Mouse (Mus musculus) hindbrain, postnatal 0 days (tissue): ENCODE data around the gene Rhbdd2. TPM values are rescaled to one million over a fixed set of nuclear protein-coding genes. Genes with fewer than 3 reads are reported as not detected.

Source experiments
- ATAC-seq: fragments of 200-750 bp; cut with Nextera tagmentation; 2 replicates; pipeline ENCODE4 v1.8.0; 2017; ENCODE audit warnings: mild to moderate bottlenecking, moderate TSS enrichment, moderate library complexity
- DNase-seq: peaks from one replicate; pipeline ENCODE4 v3.0.0-alpha.2; 2015; ENCODE audit warnings: low spot score
- H3K27ac ChIP-seq: fragments of 300-500 bp; sonication (generic); 2 replicates; pipeline ENCODE4 v1.5.1; 2014; ENCODE audit warnings: mild to moderate bottlenecking
- H3K27me3 ChIP-seq: fragments of 300-500 bp; sonication (generic); 2 replicates; pipeline ENCODE4 v1.6.1; 2014; ENCODE audit warnings: low read length, mixed read lengths; ENCODE audit not compliant: insufficient read depth
- H3K36me3 ChIP-seq: fragments of 300-500 bp; sonication (generic); 2 replicates; pipeline ENCODE4 v1.6.1; 2014; ENCODE audit warnings: low read length, mixed read lengths; ENCODE audit not compliant: insufficient read depth
- H3K4me1 ChIP-seq: fragments of 300-500 bp; sonication (generic); 2 replicates; pipeline ENCODE4 v1.6.1; 2014; ENCODE audit warnings: antibody characterized with exemption, low read length, mixed read lengths; ENCODE audit not compliant: insufficient read depth
- H3K4me2 ChIP-seq: fragments of 300-500 bp; sonication (generic); 2 replicates; pipeline ENCODE4 v1.6.1; 2014; ENCODE audit warnings: low read depth, mild to moderate bottlenecking, low read length, moderate library complexity, mixed read lengths
- H3K4me3 ChIP-seq: fragments of 300-500 bp; sonication (generic); 2 replicates; pipeline ENCODE4 v1.5.1; 2014; ENCODE audit warnings: low read length
- H3K9ac ChIP-seq: fragments of 300-500 bp; sonication (generic); replicated peaks from 2 replicates; pipeline ENCODE4 v1.6.1; 2014; ENCODE audit warnings: mild to moderate bottlenecking, low read length, moderate library complexity, mixed read lengths
- H3K9me3 ChIP-seq: fragments of 300-500 bp; sonication (generic); 2 replicates; pipeline ENCODE4 v1.6.1; 2016; ENCODE audit warnings: low read length, mixed read lengths
- CTCF ChIP-seq: IDR thresholded peaks from 2 replicates; pipeline ENCODE4 v1.5.1; 2016; ENCODE audit warnings: antibody characterized with exemption, control low read depth, low read depth
- WGBS: fragments of 180-500 bp; shearing (Covaris S2); extraction: QIAGEN DNeasy Blood & Tissue Kit; methylation state at CpG from one replicate; pipeline ENCODE4 v1.1.7; 2014; 5-methylcytosine and 5-hydroxymethylcytosine counted together
- polyA plus RNA-seq: library from polyadenylated mRNA; unstranded; fragments of >200 nt; fragmentation: Nextera tagmentation; extraction: Ambion mirVana; gene quantifications from 2 replicates; pipeline ENCODE4 v1.2.1, GENCODE M21; 2015
- total RNA-seq: library from RNA; depleted of rRNA; stranded (reverse); fragments of >200 nt; gene quantifications from 2 replicates; pipeline ENCODE4 v1.2.3, GENCODE M21; 2014

Gene Rhbdd2
- total and polyA plus RNA-seq, 2 experiments from 2014 or later: 34.2 to 130 TPM

DNA sequence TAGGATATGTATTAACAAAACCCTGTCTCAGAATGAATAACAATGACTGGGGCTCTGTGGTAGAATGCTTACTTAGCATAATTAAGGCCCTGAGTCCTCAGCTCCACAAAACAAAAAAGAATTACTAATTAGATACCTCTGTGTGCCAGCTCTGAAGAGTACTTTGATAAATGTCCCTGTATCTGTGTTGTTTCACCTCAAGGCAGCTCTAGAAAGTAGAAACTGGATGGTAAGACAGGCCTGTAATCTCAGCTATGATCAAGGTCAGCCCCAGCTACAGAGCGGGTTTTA lies 11.1 kb downstream of the Rhbdd2 start:
- Histone ChIP-seq H3K4me1 (no peaks in the 10 kb centered on the region), H3K27me3 (no peaks in the 10 kb centered on the region), H3K27ac (no peak overlapping the region), H3K9ac (no peak overlapping the region), H3K4me2 (no peak overlapping the region), H3K9me3 (no peaks in the 10 kb centered on the region), H3K4me3 (no peak overlapping the region), H3K36me3 (peaks cover 10% of the 10 kb centered on the region)
- DNase-seq (no peak), ATAC-seq (no peak)
- TF ChIP-seq CTCF: no peak
- 97% methylated on average over 1 of the region's 1 CpGs for WGBS

DNA sequence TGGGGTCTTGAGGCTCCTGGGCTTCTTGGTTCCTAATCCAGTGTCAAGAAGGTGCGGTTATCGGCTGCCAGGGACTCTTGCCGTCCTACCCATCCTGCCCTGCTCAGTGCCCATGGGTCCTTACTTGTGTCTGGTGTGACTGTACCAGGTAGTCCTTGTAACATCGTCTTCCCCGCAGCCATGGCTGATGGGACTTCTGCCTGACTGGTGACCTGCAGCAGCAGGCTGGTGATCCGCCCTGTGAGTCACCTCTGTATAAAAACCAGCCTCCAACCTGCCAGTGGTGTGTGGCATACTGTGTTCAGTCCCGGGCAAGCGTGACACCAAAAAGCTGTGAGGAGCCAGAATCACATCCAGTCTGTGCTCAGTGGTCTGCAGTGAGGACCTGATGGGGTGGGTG lies 11.5 kb downstream of the Rhbdd2 start:
- H3K4me3 ChIP-seq: no peak overlapping the region
- peaks cover 8% of the 10 kb centered on the region for H3K36me3 ChIP-seq
- H3K9ac ChIP-seq: no peak overlapping the region
- ATAC-seq: no peak
- H3K27ac ChIP-seq: no peak overlapping the region
- TF ChIP-seq CTCF: no peak
- 94% methylated on average over 8 of the region's 8 CpGs for WGBS
- H3K9me3 ChIP-seq: no peaks in the 10 kb centered on the region
- H3K27me3 ChIP-seq: no peaks in the 10 kb centered on the region
- H3K4me1 ChIP-seq: no peaks in the 10 kb centered on the region
- no peak for DNase-seq
- no peak overlapping the region for H3K4me2 ChIP-seq

DNA sequence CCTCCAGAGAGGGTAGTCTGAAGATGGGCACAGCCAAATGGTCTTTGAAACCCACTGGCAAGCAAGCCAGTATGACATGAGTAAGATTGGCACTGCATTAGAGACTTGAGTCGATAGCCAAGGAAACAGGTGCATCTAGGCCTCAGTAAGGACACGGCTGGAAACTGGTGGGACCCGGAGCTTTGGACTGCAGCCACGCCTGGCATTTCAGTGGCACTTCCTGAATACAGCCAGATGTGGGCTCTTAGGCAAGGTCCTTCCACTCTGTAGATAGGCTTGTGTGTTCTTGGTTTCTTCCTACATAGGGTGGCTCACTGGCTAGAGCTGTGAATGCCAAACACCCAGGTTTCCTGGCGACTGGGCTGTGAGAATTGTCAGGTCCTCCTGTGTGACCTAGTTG lies 12.9 kb downstream of the Rhbdd2 start:
- DNase-seq (no peak), ATAC-seq (no peak)
- Histone ChIP-seq H3K36me3 (peaks cover 4% of the 10 kb centered on the region), H3K4me3 (no peak overlapping the region), H3K27me3 (no peaks in the 10 kb centered on the region), H3K27ac (no peak overlapping the region), H3K9me3 (no peaks in the 10 kb centered on the region), H3K4me1 (no peaks in the 10 kb centered on the region), H3K9ac (no peak overlapping the region), H3K4me2 (no peak overlapping the region)
- no peak for TF ChIP-seq CTCF
- 77% methylated on average over 5 of the region's 5 CpGs for WGBS

DNA sequence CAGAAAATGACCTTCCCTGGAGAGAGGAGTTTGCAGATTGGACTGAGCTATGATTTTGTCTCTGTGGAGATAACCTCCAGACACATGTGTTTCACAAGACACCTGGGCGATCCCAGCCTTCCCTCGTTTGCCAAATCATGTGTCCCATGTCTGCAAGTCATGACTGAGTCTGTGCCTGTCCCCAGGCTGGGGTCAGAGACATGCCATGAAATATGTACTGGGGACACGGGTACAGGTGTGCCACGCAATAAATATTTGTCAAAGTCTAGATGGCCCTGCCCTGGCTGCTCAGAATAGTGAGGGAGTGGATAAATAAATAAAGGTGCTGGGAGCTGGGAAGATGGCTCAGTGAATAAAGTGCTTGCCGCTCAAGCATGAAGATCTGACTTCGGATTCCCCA lies 13.6 kb downstream of the Rhbdd2 start:
- Histone ChIP-seq H3K4me1 (no peaks in the 10 kb centered on the region), H3K36me3 (no peaks in the 10 kb centered on the region), H3K4me2 (no peak overlapping the region), H3K9me3 (no peaks in the 10 kb centered on the region), H3K27me3 (no peaks in the 10 kb centered on the region), H3K4me3 (no peak overlapping the region), H3K9ac (no peak overlapping the region), H3K27ac (no peak overlapping the region)
- TF ChIP-seq CTCF: no peak
- ATAC-seq (no peak), DNase-seq (no peak)
- WGBS: 89% methylated on average over 6 of the region's 6 CpGs

DNA sequence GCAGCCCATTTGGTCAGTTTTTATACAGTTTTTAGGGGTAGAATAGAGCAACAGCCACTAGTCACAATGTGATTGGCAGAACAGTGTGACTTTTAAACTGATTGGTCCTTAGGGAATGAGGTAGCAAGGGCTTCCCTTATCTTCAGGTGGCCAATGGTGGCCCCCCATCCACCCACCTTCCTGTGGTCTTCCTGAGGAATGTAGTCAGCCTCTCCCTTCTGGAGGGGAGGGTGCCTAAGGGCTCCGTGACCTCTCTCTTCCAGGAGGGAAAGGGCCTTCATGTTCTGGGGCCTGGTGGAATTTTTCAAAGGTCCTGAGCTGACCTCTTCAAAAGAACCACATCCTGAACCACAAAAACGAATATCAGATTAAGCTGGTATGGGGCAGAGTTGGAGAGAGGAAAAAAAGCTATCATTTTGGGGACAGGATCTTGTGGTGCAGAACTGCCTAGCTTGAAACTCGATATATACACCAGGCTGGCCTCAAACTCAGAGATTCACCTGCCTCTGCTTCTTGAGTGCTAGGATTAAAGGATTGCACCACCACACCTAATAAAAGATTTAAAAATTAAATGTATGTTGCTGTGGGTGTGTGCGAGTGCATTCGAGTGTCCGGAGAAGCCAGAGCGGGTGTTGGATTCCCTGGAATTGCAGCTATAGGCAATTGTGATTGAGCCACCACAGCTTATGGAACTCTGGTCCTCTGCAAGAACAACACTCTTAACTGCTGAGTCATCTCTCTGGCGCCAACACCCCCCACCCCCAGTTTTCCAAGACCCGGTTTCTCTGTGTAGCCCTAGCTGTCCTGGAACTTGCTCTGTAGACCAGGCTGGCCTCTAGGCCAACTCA lies 16.3 kb downstream of the Rhbdd2 start:
- Histone ChIP-seq H3K36me3 (no peaks in the 10 kb centered on the region), H3K9me3 (no peaks in the 10 kb centered on the region), H3K27ac (no peak overlapping the region), H3K9ac (no peak overlapping the region), H3K4me3 (no peak overlapping the region), H3K27me3 (no peaks in the 10 kb centered on the region), H3K4me1 (no peaks in the 10 kb centered on the region), H3K4me2 (no peak overlapping the region)
- ATAC-seq (no peak), DNase-seq (no peak)
- no peak for TF ChIP-seq CTCF
- WGBS: 81% methylated on average over 9 of the region's 9 CpGs

DNA sequence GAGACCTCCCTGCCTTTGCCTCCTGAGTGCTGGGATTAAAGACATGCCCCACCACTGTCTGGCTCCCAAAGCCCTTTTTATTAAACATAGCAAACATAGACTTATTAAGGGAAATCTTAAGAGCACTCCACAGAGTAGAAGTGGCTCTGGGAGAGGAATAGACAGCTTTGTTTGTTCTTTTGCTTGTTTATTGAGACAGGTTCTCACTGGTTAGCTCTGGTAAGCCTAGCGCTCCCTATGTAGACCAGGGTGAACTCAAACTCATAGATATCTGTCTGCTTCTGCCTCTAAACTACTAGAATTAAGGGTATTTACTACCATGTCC lies 16.9 kb downstream of the Rhbdd2 start:
- Histone ChIP-seq H3K27ac (no peak overlapping the region), H3K4me1 (no peaks in the 10 kb centered on the region), H3K27me3 (no peaks in the 10 kb centered on the region), H3K36me3 (no peaks in the 10 kb centered on the region), H3K9ac (no peak overlapping the region), H3K4me3 (no peak overlapping the region), H3K9me3 (no peaks in the 10 kb centered on the region), H3K4me2 (no peak overlapping the region)
- DNase-seq (no peak), ATAC-seq (no peak)
- no peak for TF ChIP-seq CTCF
- WGBS: 95% methylated on average over 1 of the region's 1 CpGs

DNA sequence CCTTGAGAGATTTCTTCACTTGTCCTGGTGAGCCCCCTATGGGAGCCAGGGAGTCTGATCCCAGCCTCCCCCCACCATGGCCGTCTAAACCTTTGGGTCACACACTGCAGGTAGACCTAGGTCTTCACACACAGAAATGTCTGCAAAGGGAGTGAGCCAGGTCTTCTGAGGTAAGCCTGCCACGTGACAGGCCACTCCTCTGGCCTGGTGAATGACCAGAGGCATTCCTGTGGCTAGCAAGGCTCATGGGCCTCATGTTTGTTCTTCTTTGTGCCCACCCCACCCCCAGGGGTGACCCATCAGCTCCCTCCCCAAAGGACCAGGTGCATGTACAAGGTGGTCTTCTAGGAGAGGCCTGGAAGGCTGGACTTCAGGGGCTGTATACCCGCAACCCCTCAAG lies 19.1 kb downstream of the Rhbdd2 start:
- H3K4me2 ChIP-seq: no peak overlapping the region
- 71% methylated on average over 3 of the region's 3 CpGs for WGBS
- no peak for TF ChIP-seq CTCF

More for the DNA sequence above, 19.1 kb downstream of the Rhbdd2 start:
- Histone ChIP-seq H3K4me1 (no peaks in the 10 kb centered on the region), H3K27ac (no peak overlapping the region), H3K9me3 (no peaks in the 10 kb centered on the region), H3K4me3 (no peak overlapping the region), H3K9ac (no peak overlapping the region), H3K27me3 (no peaks in the 10 kb centered on the region), H3K36me3 (no peaks in the 10 kb centered on the region)
- DNase-seq: no peak
- no peak for ATAC-seq
